Mouse (Mus musculus): ENCODE results near the gene Rcbtb1. TPM values are rescaled to one million over a fixed set of nuclear protein-coding genes. Genes with fewer than 3 reads are reported as not detected.

Gene Rcbtb1
- polyA plus RNA-seq (2015; fragmentation: Nextera tagmentation; extraction: Ambion mirVana), result 81.6 and 85.0 TPM in 2 replicates

DNA sequence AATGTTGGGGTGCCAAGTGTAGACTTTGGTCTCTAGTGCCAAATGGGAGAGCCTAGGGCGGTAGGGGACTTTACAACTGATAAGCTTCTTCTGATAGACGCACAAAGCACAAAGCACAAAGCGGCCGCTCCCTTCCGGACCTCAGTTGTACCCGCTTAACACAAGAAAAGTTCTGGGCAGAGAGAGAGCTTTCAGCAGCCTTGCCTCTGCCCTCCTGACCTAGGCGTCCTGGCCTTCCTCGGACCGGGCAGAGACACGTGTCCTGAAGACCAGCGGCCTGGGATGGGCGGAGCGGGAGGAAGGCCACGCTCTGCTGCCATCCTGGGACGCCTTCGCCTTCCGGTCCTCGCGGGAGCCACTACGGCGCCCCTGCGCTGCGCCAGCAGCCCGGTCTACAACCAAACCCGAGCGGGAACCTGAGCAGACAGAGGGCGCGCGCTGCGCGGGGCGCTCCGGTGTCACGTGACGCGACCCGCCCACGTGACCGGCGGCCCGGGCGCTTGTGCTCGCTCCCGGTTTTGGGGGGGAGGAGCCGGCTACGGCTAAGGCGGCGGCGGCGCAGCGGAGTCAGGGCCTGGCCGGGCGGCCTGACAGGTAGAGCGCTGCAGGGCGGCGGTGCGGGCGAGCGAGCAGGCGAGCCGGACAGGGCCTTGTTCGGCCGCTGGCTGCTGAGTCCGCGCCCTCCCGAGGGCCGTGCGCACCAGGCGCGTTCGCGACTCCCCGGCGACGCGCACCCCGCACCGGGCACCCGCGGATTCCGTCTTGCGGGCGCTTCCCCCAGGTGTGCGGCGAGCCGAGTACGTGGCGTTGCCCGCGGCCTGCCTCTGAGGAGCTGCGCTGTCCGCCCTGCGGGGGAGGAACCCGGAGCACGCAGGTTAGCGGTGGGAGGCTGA, at the start of gene Rcbtb1:
Rcbtb1 (plus strand) TSS at position 499 of the 893 bp plus-strand sequence.
- Histone ChIP-seq H3K9ac (replicated peaks) (peak within 1 kb of the TSS; percentile 92), H3K27me3 (no peaks in the 10 kb centered on the region), H3K4me3 (replicated peaks) (peak within 1 kb of the TSS; percentile 83), H3K4me2 (replicated peaks) (peak within 1 kb of the TSS; percentile 75), H3K9me3 (no peaks in the 10 kb centered on the region), H3K27ac (peak within 1 kb of the TSS; percentile 95), H3K36me3 (no peaks in the 10 kb centered on the region), H3K4me1 (replicated peaks) (peaks cover 37% of the 10 kb centered on the region)
- under 1% methylated on average over 70 of the region's 96 CpGs for WGBS
- peak; percentile 98 for ATAC-seq

DNA sequence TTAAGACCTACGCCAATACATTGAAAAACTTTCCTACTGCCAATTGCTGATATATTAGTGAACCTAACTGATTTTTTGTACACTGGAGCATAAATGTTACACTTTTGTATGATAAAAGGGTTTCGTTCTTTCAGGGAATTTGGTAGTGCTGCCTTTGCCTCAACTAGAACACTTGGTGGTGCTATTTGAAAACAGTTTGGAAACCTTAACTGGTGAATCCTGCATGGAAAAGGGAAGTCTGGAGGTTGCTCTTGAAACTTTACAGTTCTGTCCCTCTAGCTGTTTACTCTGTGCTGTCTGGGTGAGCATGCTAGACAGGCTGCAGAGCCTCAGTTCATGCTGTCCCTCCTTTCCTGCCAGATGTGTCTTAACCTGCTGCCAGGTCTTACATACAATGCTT, 45.4 kb upstream of the Rcbtb1 start:
- H3K27me3 ChIP-seq, result no peaks in the 10 kb centered on the region
- 81% methylated on average over 2 of the region's 2 CpGs for WGBS
- ATAC-seq, result no peak

DNA sequence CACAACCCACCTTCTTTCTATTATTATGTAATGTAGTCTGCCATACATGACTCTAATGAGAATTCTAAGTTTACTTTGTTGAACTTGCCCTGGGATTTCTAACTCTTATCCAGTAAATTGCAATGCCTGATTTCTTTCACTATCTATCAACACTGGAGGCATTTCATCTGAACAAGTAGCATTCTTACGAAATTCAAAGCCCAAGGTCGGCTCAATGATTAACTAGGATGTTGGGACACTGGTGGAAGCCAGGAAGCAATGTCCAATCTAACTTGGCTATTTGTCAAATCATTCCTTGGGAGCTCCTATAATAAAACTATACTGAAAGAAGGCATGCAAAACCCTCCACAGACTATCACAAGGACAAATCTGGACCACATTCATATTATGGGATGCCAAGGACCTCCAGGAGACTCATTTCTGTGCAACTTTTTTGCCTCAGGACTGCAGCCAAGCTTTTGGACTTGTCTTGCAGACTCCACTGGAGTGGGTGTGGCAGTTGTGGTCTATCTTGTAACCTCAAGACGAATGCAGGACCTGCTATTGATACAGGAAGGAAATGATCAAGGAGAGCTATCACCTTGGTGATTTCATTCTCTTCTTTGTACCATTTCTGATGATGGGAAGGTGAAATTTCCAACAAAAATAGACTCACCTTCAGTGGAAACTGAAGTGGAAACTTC, 43.9 kb upstream of the Rcbtb1 start:
- WGBS, result 71% methylated on average over 3 of the region's 3 CpGs
- Histone ChIP-seq H3K27me3 (no peaks in the 10 kb centered on the region), H3K27ac (no peak overlapping the region), H3K4me2 (replicated peaks) (no peak overlapping the region), H3K4me1 (replicated peaks) (no peaks in the 10 kb centered on the region), H3K36me3 (no peaks in the 10 kb centered on the region), H3K4me3 (replicated peaks) (no peak overlapping the region), H3K9ac (replicated peaks) (no peak overlapping the region), H3K9me3 (no peaks in the 10 kb centered on the region)
- no peak for ATAC-seq

More for the DNA sequence above, 45.4 kb upstream of the Rcbtb1 start:
- H3K9ac ChIP-seq (replicated peaks), result no peak overlapping the region
- no peaks in the 10 kb centered on the region for H3K9me3 ChIP-seq
- H3K4me3 ChIP-seq (replicated peaks), result no peak overlapping the region
- no peaks in the 10 kb centered on the region for H3K36me3 ChIP-seq
- no peak overlapping the region for H3K27ac ChIP-seq
- H3K4me1 ChIP-seq (replicated peaks), result no peaks in the 10 kb centered on the region
- H3K4me2 ChIP-seq (replicated peaks), result no peak overlapping the region

DNA sequence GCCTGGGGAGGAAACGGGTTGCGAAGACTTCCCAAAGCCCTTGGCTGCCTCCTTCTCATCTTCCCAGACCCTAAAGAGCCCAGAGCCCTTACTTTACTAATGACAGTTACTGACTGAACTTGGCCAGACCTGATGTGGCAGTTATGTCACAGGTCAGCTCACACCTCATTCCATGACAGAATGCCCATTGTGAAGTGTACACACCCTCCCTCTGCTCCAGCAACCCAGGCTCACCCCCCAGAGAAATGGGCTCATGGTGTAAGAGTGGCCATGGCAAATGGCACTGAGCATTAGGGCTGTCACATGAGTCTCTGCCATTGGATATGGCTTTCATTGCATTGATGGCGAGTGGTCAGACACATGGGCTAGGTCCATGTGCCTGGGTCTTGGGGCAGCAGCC, 22.4 kb upstream of the Rcbtb1 start, which contains the start of gene Gm5142:
Gm5142 (minus strand) TSS at position 101 of the 400 bp plus-strand sequence.
- Histone ChIP-seq H3K4me3 (replicated peaks) (no peak within 1 kb of the TSS), H3K9ac (replicated peaks) (no peak within 1 kb of the TSS), H3K27me3 (no peaks in the 10 kb centered on the region), H3K4me2 (replicated peaks) (no peak within 1 kb of the TSS), H3K27ac (no peak within 1 kb of the TSS), H3K4me1 (replicated peaks) (no peaks in the 10 kb centered on the region), H3K36me3 (no peaks in the 10 kb centered on the region), H3K9me3 (no peaks in the 10 kb centered on the region)
- WGBS, result 95% methylated on average over 3 of the region's 3 CpGs
- no peak for ATAC-seq

DNA sequence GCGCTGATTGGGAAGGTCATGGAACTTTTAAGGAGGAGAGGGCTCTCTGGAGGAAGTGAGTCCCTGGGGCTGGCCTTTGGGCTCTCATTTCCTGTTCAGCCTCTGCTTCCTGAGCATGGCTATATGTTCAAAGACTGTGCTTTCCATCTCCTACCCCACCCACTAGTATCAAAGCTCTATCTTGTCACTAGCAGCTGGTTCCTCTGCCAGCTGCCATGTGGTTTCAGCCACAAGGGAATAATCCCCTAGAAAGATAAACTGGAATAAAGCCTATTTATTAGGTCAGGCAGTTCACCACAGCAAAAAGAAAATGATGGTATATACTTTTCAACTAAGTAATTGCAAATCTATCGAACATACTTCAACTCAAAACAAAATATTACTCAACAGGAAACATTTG, 18.3 kb upstream of the Rcbtb1 start:
- H3K9me3 ChIP-seq, result no peaks in the 10 kb centered on the region
- no peak for ATAC-seq
- H3K9ac ChIP-seq (replicated peaks), result no peak overlapping the region
- no peaks in the 10 kb centered on the region for H3K36me3 ChIP-seq
- H3K27me3 ChIP-seq, result no peaks in the 10 kb centered on the region
- no peak overlapping the region for H3K4me2 ChIP-seq (replicated peaks)
- H3K27ac ChIP-seq, result no peak overlapping the region
- WGBS, result 86% methylated on average over 2 of the region's 2 CpGs
- no peak overlapping the region for H3K4me3 ChIP-seq (replicated peaks)
- no peaks in the 10 kb centered on the region for H3K4me1 ChIP-seq (replicated peaks)

- Histone ChIP-seq H3K27ac (no peak overlapping the region), H3K9me3 (no peaks in the 10 kb centered on the region), H3K4me2 (replicated peaks) (no peak overlapping the region), H3K36me3 (no peaks in the 10 kb centered on the region), H3K4me3 (replicated peaks) (no peak overlapping the region), H3K9ac (replicated peaks) (no peak overlapping the region), H3K4me1 (replicated peaks) (no peaks in the 10 kb centered on the region), H3K27me3 (no peaks in the 10 kb centered on the region)
- no peak for ATAC-seq
These were observed 15.5 kb upstream of the Rcbtb1 start for GRCm38 (mm10) chr14:59185514-59185913.

DNA sequence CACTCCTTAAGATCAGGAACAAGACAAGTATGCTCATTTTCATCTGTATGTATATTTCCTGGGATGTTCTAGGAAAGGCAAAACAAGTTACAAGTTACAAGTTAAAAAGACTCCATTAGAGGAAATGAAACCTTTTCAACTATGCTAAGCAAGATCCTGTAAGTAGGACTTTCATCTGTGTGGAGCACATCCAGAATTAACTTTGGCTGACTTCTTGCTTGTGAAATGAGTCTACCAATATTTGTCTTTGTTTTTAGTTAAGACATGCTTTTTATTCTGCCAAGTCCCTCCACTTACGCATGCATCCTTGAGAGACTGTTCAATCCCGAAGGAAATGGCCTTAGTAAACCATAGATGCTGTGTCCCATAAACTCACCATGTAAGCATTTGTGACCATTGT, 14.9 kb upstream of the Rcbtb1 start:
- Histone ChIP-seq H3K9ac (replicated peaks) (no peak overlapping the region), H3K4me1 (replicated peaks) (no peaks in the 10 kb centered on the region), H3K4me2 (replicated peaks) (no peak overlapping the region), H3K27ac (no peak overlapping the region), H3K9me3 (no peaks in the 10 kb centered on the region), H3K36me3 (no peaks in the 10 kb centered on the region), H3K27me3 (no peaks in the 10 kb centered on the region), H3K4me3 (replicated peaks) (no peak overlapping the region)
- no peak for ATAC-seq
- 91% methylated on average over 2 of the region's 2 CpGs for WGBS

- Histone ChIP-seq H3K4me2 (replicated peaks) (peak overlapping the region; percentile 75), H3K4me3 (replicated peaks) (peak overlapping the region; percentile 83), H3K27me3 (no peaks in the 10 kb centered on the region), H3K27ac (peak overlapping the region; percentile 95), H3K9me3 (no peaks in the 10 kb centered on the region), H3K36me3 (no peaks in the 10 kb centered on the region), H3K4me1 (replicated peaks) (peaks cover 45% of the 10 kb centered on the region), H3K9ac (replicated peaks) (peak overlapping the region; percentile 92)
- no peak for ATAC-seq
- WGBS, result under 1% methylated on average over 21 of the region's 21 CpGs
These were observed 701 bp downstream of the Rcbtb1 start for GRCm38 (mm10) chr14:59201604-59202215.

- H3K4me2 ChIP-seq (replicated peaks), result peak overlapping the region; percentile 42
- peak overlapping the region; percentile 63 for H3K9ac ChIP-seq (replicated peaks)
- no peaks in the 10 kb centered on the region for H3K27me3 ChIP-seq
- H3K4me1 ChIP-seq (replicated peaks), result peaks cover 57% of the 10 kb centered on the region
- no peak for ATAC-seq
- H3K9me3 ChIP-seq, result no peaks in the 10 kb centered on the region
- WGBS, result 18% methylated on average over 7 of the region's 7 CpGs
- H3K27ac ChIP-seq, result peak overlapping the region; percentile 41
- H3K36me3 ChIP-seq, result 0 out of 2 replicates have a peak, but pooled peaks cover 3% of the 10 kb centered on the region
- peak overlapping the region; percentile 1; the same call in 1 of the 2 replicates for H3K4me3 ChIP-seq (replicated peaks)
These were observed 4.5 kb downstream of the Rcbtb1 start for GRCm38 (mm10) chr14:59205461-59205860.

DNA sequence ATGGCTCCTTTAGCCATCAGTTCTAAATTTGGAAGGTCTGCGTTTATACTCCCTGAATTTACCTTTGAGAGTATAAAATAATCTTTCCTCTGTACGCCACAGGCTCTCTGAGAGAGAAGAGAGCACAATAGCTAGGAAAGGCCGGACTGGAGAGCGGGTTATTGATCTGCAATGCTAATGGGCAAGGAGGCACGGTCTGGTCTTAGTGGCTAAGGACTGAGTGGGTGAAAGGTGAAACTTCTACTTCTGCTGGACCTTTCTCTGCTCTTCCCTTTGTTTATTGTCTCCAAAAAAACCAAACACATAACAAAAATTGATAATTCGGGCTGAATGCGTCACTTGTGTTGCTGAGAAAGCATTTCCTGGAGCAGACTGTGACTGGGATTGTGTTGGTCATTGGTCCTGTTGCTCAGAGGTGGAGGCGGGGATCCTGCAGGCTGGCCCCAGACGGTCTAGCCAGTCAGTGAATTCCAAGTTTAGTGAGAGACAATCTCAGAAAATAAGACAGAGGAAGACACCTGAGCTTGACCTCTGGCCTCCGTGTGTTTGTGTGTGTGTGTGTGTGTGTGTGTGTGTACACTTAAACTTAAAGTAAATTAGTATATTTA, 5.1 kb downstream of the Rcbtb1 start:
- WGBS, result 20% methylated on average over 10 of the region's 10 CpGs
- H3K9me3 ChIP-seq, result no peaks in the 10 kb centered on the region
- peak overlapping the region; percentile 18 for H3K4me2 ChIP-seq (replicated peaks)
- no peak overlapping the region for H3K9ac ChIP-seq (replicated peaks)
- no peak overlapping the region for H3K4me3 ChIP-seq (replicated peaks)
- 0 out of 2 replicates have a peak, but pooled peaks cover 3% of the 10 kb centered on the region for H3K36me3 ChIP-seq
- peaks cover 57% of the 10 kb centered on the region for H3K4me1 ChIP-seq (replicated peaks)
- no peak for ATAC-seq
- H3K27me3 ChIP-seq, result no peaks in the 10 kb centered on the region
- H3K27ac ChIP-seq, result peak overlapping the region; percentile 8; the same call in 1 of the 2 replicates

DNA sequence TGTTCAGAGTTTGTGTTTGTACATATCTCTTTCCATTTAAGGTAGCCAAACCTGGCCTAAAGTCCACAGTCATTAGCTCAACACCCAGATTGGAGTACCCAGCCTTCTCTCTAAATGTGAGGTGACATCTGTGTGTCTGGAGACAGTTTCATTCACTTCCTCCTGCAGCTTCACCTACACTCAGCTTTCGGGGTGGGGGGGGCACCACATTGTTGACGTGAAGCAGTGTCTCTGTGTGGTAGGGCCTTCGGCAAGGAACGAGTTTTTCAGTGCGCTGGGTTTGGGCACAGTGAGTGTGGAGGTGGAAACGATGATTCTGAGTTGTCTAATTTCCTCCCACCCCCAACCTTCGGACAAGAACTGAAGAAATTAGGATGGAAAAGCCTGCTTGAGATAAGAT, 8.0 kb downstream of the Rcbtb1 start:
- no peak overlapping the region for H3K4me3 ChIP-seq (replicated peaks)
- no peak for ATAC-seq
- WGBS, result 93% methylated on average over 7 of the region's 7 CpGs

More for the DNA sequence above, 8.0 kb downstream of the Rcbtb1 start:
- H3K9me3 ChIP-seq, result no peaks in the 10 kb centered on the region
- peaks cover 40% of the 10 kb centered on the region for H3K4me1 ChIP-seq (replicated peaks)
- peaks cover 19% of the 10 kb centered on the region for H3K36me3 ChIP-seq
- no peak overlapping the region for H3K27ac ChIP-seq
- no peak overlapping the region for H3K4me2 ChIP-seq (replicated peaks)
- H3K27me3 ChIP-seq, result no peaks in the 10 kb centered on the region
- H3K9ac ChIP-seq (replicated peaks), result no peak overlapping the region
